Mouse (Mus musculus): ENCODE data around the gene 9130204L05Rik.

DNA sequence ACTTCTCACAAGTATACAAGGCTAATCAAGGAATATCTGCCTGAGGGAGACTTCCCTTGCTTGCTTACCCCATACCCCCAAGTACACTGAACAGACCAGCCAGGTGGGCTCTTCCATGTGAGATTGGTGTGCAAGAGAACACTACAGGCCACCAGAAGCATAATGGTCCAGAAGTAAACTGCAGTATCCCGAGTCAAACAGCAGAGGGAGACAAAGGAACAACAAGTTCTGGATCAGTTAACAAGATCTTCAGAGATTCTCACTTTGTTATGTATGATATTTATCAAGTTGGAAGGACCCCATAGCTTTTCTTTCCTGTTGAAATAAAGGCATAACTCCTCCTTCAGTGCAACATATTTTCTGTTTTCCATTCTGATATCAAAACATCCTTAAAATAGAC, 31.4 kb downstream of the 9130204L05Rik start:
- TF ChIP-seq CEBPB (IDR thresholded peaks at IDR 0.05; ENCODE audit: insufficient read depth, poor library complexity, severe bottlenecking), result no peak
- TF ChIP-seq E2F4 (IDR thresholded peaks at IDR 0.05; ENCODE audit: insufficient read depth), result no peak
- no peak for TF ChIP-seq POLR2A (IDR thresholded peaks at IDR 0.05; ENCODE audit: insufficient read length, low read depth)
- TF ChIP-seq MYOD1 (IDR thresholded peaks at IDR 0.05; ENCODE audit: control insufficient read depth in 1 of 3, insufficient read length in 2 of 3, low read depth in 2 of 3), result no peak
- no peak for TF ChIP-seq MAX (IDR thresholded peaks at IDR 0.05; ENCODE audit: low read depth)
